Mouse (Mus musculus) cerebellum, postnatal 36 days (tissue): ENCODE results near the gene Asic3.
A peak's percentile ranks its signal among the peaks of the same experiment; 100 is the strongest.
"Not testable (repeated sequence)": the region's sequence is repeated elsewhere in the genome, so short reads cannot be mapped to it uniquely, and the experiment has no call there.

Experiments
- DNase-seq, 2 experiments: peaks; one replicate each; pipeline ENCODE4 v3.0.0; 2021 to 2022; ENCODE audit warnings: mixed read lengths in 2 of 2

Asic3 gene

GRCm38 (mm10) chr5:24388246-24388915, 24.8 kb upstream of the Asic3 start:
- DNase-seq = no peak

GRCm38 (mm10) chr5:24389011-24389657, 24.1 kb upstream of the Asic3 start:
- DNase-seq = no peak

DNA sequence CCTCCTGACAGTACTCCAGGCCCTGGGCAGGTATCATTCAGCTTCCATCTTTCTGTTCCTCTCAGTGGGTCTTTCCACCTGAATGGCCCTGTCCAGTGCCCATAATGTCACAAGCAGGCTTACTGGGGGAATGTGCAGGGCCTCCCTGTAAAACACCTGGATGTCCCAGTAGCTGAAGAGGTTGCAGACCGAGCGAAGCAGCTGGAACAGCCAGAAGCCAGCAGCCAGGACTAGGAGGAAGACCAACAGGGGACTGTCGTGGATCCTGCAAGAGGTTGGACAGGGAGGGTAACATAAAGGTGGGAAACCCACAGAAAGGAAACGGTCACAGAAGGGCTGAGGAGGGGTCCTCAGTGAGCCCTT, 23.6 kb upstream of the Asic3 start:
- DNase-seq = no peak

DNA sequence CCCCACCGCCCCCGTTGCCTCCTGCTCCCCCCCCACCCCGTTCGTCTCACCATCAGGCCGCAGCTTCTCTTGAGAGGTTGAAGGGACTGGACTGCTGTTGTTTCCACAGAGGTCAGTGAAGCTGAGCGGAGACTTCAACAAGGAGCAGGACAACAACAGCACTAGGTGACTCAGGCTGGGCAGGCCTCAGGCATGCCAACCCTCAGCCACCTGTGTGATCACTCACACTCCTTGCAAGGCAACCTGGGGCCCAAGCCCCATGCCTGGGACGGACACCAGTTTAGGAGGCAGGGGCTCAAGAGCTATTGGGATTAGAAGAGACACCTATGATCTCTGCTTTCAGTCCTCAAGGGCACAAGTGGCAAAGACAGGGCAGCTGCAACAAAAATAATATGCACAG, 21.3 kb upstream of the Asic3 start, which contains the start of gene Atg9b:
Gene Atg9b, minus strand, starts transcription at position 280 of the 400 bp plus-strand sequence.
- no peak for DNase-seq

DNA sequence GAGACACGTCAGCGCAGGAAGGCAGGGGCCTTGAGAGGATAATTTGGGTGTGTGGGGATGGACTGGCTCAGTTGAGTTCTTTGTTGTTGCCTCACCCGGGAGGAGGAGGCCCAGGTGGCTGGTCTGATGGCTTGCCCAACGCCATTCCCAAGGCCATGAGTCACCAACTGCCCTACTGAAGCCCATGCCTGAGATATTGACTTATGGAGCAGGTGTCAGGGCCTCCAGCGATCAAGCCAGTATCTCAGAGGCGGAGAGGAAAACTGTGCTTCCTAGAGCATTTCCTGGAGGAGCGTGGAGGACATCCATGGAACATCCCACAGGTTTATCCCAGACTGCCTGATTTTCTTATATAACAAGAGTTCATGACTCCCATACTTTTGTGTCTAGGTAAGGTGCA, 20.5 kb upstream of the Asic3 start:
- no peak for DNase-seq

DNA sequence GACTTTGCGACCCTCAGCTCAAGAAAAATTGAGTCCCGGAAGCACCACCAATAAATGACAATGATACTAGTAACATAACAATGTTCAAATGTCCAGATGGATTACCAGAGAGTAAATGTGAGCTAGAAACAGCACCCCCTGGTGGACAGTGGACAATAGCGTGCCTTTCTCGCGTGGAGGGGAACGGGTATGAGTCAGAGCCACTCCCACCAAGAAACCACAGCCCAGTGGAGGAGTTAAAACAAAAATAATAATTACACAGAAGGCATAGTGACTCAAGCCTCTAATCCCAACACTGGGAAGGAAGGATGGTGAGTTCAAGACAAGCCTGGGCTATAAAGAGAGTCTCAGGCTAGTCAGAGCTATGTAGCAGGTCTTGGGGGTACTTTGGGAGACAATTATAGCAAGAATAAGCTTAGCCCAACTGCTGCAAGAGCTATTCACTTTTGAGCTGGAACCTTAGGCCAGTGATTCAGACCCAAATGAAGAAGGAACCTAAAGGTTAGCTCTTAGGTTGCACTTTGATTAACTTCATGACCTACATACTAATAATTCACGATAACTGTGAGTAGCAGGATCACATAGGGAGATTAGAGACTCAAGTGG, 19.7 kb upstream of the Asic3 start, which contains the start of gene Abcb8:
Gene Abcb8, plus strand, starts transcription at position 272 of the 606 bp plus-strand sequence.
- peak; percentile 76 to 83 for DNase-seq

- peak; percentile 94 to 97 for DNase-seq
Observed at GRCm38 (mm10) chr5:24394165-24394894, 18.9 kb upstream of the Asic3 start.

DNA sequence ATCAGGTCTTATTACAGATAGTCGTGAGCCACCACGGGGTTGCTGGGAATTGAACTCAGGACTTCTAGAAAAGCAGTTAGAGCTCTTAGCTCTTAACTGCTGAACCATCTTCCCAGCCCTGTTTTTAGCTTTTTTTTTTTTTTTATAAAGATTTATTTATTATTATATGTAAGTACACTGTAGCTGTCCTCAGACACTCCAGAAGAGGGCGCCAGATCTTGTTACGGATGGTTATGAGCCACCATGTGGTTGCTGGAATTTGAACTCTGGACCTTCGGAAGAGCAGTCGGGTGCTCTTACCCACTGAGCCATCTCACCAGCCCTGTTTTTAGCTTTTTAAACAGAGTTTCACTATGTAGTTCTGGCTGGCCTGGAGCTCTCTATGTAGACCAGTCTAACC, 16.9 kb upstream of the Asic3 start:
- DNase-seq = not testable (repeated sequence)

GRCm38 (mm10) chr5:24399686-24400085, 13.5 kb upstream of the Asic3 start:
- no peak for DNase-seq

DNA sequence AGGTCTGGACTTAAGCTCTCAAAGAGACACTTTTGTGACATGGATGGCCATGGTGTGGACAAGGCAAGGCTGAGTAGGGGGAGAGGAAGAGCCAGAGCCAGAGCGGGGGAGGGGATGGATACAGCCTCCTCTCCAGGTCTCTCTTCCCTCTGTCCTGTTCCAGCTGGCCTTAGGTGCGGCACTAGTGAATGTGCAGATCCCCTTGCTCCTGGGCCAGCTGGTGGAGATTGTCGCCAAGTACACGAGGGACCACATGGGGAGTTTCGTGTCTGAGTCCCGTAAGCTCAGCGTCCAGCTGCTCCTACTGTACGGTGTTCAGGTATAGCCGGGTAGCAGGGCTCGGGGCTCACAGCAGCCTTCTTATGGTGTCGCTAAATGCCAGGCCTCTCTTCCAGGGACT, 12.8 kb upstream of the Asic3 start:
- no peak for DNase-seq

GRCm38 (mm10) chr5:24400911-24401605, 12.1 kb upstream of the Asic3 start:
- DNase-seq = no peak

GRCm38 (mm10) chr5:24401969-24402368, 11.2 kb upstream of the Asic3 start:
- DNase-seq = no peak

GRCm38 (mm10) chr5:24404594-24405360, 8.4 kb upstream of the Asic3 start:
- DNase-seq = no peak

GRCm38 (mm10) chr5:24405389-24405876, 7.8 kb upstream of the Asic3 start:
- no peak for DNase-seq

DNA sequence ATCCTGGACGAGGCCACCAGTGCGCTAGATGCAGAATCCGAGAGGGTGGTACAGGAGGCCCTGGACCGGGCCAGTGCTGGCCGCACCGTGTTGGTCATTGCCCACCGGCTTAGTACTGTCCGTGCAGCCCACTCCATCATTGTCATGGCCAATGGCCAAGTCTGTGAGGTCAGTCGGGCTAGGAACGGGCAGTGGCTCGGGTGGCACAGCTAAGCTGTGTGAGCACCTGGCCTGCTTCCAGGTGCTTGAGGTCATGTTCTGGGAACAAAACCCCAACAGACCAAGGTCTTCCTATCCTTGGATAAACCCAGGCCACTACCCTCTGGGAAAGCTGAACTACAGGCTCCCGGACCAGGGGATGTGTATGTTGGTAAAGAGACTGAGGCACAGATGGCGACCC, 4.5 kb upstream of the Asic3 start:
- no peak for DNase-seq

GRCm38 (mm10) chr5:24409466-24409865, 3.7 kb upstream of the Asic3 start:
- no peak for DNase-seq

DNA sequence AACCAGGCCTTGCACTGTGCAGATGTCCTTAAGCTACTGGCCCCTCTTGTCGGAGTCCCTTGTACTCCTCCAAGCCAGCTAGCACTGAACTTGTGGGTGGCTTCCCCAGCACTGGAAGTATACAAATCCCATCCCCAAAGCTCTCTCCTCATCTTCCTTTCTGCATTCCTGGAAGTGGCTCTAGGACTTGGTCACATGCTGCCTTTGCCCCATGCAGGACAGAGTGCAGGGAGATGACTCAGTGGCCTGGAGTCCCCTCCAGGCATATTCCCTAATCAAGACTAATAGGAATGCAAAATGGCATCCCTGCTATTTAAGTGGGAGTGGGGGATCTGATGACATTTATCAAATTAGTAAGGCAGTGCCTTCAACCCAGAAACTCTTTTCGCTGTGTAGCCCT, 1.1 kb upstream of the Asic3 start:
- no peak for DNase-seq

DNA sequence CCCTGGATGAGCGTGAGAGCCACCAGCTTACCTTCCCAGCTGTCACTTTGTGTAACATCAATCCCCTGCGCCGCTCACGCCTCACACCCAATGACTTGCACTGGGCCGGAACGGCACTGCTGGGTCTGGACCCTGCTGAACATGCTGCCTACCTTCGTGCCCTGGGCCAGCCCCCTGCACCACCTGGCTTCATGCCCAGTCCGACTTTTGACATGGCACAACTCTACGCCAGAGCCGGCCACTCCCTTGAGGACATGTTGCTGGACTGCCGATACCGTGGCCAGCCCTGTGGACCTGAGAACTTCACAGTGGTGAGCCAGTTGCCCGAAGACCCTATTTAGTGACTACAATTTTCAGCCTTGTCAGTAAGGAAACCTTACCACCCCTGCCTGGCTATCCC, 746 bp downstream of the Asic3 start:
- DNase-seq = no peak

- peak; percentile 68 to 78 for DNase-seq
Observed at GRCm38 (mm10) chr5:24416222-24416736, 3.1 kb downstream of the Asic3 start.

DNA sequence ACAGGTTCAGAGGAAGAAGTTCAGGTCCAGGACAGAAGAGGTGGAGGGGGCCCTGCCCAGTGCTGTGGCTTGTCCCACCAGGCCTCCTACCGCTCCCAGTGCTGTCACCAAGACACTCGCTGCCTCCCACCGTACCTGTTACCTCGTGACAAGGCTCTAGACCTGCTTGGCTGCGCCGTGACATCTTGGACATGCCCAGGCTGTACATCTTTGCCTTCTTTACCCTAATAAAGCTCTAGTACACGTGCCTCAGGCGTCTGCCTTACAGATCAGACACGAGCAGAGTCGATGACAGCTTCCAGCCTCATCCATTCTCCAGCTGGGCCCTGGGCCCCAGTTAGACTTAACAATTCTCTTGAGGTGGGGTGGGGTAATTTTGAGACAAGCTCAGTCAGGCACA, 4.4 kb downstream of the Asic3 start:
- DNase-seq = no peak

DNA sequence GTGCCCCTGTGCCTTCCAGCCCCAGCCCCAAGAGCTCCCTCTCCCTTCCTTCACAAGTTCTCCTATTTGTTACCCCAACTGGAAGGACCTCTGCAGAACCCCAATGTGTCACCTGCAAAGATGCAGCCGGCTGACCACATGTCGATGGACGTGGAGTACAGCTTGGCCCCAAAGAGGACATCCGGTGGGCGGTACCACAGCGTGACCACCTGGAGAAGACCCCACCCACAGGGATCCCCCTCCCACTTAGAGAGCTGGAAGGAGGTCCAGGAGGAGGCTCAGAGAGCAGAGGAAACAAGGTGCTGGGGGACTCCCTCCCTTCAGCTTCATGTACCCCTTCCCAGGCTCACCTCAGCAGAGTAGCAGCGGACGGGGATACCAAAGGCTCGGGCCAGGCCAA, 7.2 kb downstream of the Asic3 start:
- no peak for DNase-seq
